25 mouse cellular contexts compared by ENCODE assay signal in genomic region chr17:85937131-85937530, GRCm38 (mm10).
DNase-seq lines count a peak whose midpoint lies in the region; ATAC-seq lines count a peak whose summit lies in the region.
"Had no signal": no experiment of that assay in that cellular context is flagged by ENCODE, and none has a peak within 500 bp of the region (broad histone marks: within the 10 kb centered on the region; RNA-seq: fewer than 3 reads in every experiment).

No protein-coding gene starts in this region.

- intact Hi-C loops in gastrocnemius, postnatal 36 days (cut with DNase I) = no loop called here
- intact Hi-C loops in gastrocnemius, postnatal 14 days (cut with DNase I; ENCODE audit: low total_unique reads) = no loop called here

- H3K27me3 ChIP-seq in megakaryocyte, embryonic 14.5 days (replicated peaks) = peaks cover 5% of the 10 kb centered on the region
- H3K27me3 ChIP-seq in limb, embryonic 10.5 days (ENCODE audit: low read depth, poor library complexity, severe bottlenecking) = peaks cover 52% of the 10 kb centered on the region
- H3K27me3 ChIP-seq: CH12.LX; forebrain, embryonic 13.5 days had no signal

- DNase-seq in gastrocnemius, adult 18-20 months (ENCODE audit: low spot score) = peak; percentile 23
- DNase-seq in gastrocnemius, postnatal 36 days = no peak
- DNase-seq in gastrocnemius, postnatal 14 days = peak; percentile 17
- no peak for DNase-seq in gastrocnemius, postnatal 4 days (ENCODE audit: low spot score in 2 of 2)
- DNase-seq in limb, embryonic 10.5 days (ENCODE audit: low spot score) = no peak
- DNase-seq in lung, postnatal 10 days = no peak
- DNase-seq: adrenal gland, adult 8-10 months; adrenal gland, postnatal 14 days; adrenal gland, postnatal 36 days; B cell, adult 2 months; cerebellum, adult 11-12 months; cerebellum, adult 2 months; cerebellum, adult 9-10 months; cerebellum, postnatal 10 days; cerebellum, postnatal 25 days had no signal

- no peaks in the 10 kb centered on the region for H3K4me1 ChIP-seq in megakaryocyte, embryonic 14.5 days
- peaks cover 42% of the 10 kb centered on the region for H3K4me1 ChIP-seq in limb, embryonic 10.5 days

- peaks cover 31% of the 10 kb centered on the region for H3K9me3 ChIP-seq in megakaryocyte, embryonic 14.5 days
- H3K9me3 ChIP-seq in limb, embryonic 10.5 days (replicated peaks) = 0 out of 2 replicates have a peak, but pooled peaks cover 2% of the 10 kb centered on the region

- 0 out of 2 replicates have a peak overlapping the region, but pooled peaks have one; percentile 12 for H3K27ac ChIP-seq in limb, embryonic 10.5 days
- H3K27ac ChIP-seq: embryonic facial prominence, embryonic 10.5 days; embryonic facial prominence, embryonic 12.5 days; forebrain, embryonic 13.5 days had no signal

- H3K36me3 ChIP-seq in megakaryocyte, embryonic 14.5 days (replicated peaks; ENCODE audit: low read length) = no peaks in the 10 kb centered on the region
- no peaks in the 10 kb centered on the region; the same call in 1 of the 2 replicates for H3K36me3 ChIP-seq in limb, embryonic 10.5 days
- H3K36me3 ChIP-seq: embryonic facial prominence, embryonic 10.5 days; embryonic facial prominence, embryonic 12.5 days; G1E had no signal

- WGBS in limb, embryonic 10.5 days = 91% methylated on average over 4 of the region's 4 CpGs

- ATAC-seq in megakaryocyte, adult 5-6 weeks (ENCODE audit: poor library complexity, severe bottlenecking) = no peak
- ATAC-seq: activated CD4-positive, CD25-positive, alpha-beta regulatory T cell, adult 4 months; CD4-positive, CD25-positive, alpha-beta regulatory T cell, adult 4 months; forebrain, embryonic 13.5 days; Patski had no signal

- H3K4me3 ChIP-seq in megakaryocyte, embryonic 14.5 days (replicated peaks) = peak overlapping the region; percentile 21
- no peak overlapping the region for H3K4me3 ChIP-seq in limb, embryonic 10.5 days
- H3K4me3 ChIP-seq: embryonic facial prominence, embryonic 10.5 days; embryonic facial prominence, embryonic 12.5 days; forebrain, embryonic 13.5 days had no signal

Comparison
In these comparisons a context has a peak if more than half of its experiments do, and no peak if none do; other contexts are left out.
1. DNase-seq: peak in gastrocnemius, adult 18-20 months (single experiment) and gastrocnemius, postnatal 14 days (single experiment); none in gastrocnemius, postnatal 36 days (0 of 2), gastrocnemius, postnatal 4 days (0 of 2), limb, embryonic 10.5 days (single experiment) and lung, postnatal 10 days (single experiment).